Mouse (Mus musculus) neural tube, embryonic 15.5 days (tissue): Measurements from ENCODE around the gene Grwd1. TPM values are rescaled to one million over a fixed set of nuclear protein-coding genes. Genes with fewer than 3 reads are reported as not detected.

Source experiments
- ATAC-seq: fragments of 200-750 bp; cut with Nextera tagmentation; 2 replicates; pipeline ENCODE4 v1.8.0; 2017; ENCODE audit warnings: mild to moderate bottlenecking, moderate TSS enrichment, moderate library complexity; ENCODE audit not compliant: low FRiP score
- H3K27ac ChIP-seq: fragments of 300-500 bp; sonication (generic); replicated peaks from 2 replicates; pipeline ENCODE4 v1.5.1; 2015; ENCODE audit warnings: mild to moderate bottlenecking, inconsistent platforms
- H3K27me3 ChIP-seq: fragments of 300-500 bp; sonication (generic); replicated peaks from 2 replicates; pipeline ENCODE4 v1.6.1; 2015; ENCODE audit warnings: inconsistent platforms
- H3K36me3 ChIP-seq: fragments of 300-500 bp; sonication (generic); 2 replicates; pipeline ENCODE4 v1.6.1; 2015; ENCODE audit warnings: inconsistent platforms
- H3K4me1 ChIP-seq: fragments of 300-500 bp; sonication (generic); 2 replicates; pipeline ENCODE4 v1.6.1; 2015; ENCODE audit warnings: inconsistent platforms
- H3K4me2 ChIP-seq: fragments of 300-500 bp; sonication (generic); 2 replicates; pipeline ENCODE4 v1.6.1; 2015; ENCODE audit warnings: inconsistent platforms, mild to moderate bottlenecking, moderate library complexity
- H3K4me3 ChIP-seq: fragments of 300-500 bp; sonication (generic); replicated peaks from 2 replicates; pipeline ENCODE4 v1.5.1; 2015; ENCODE audit warnings: mild to moderate bottlenecking, inconsistent platforms
- H3K9ac ChIP-seq: fragments of 300-500 bp; sonication (generic); replicated peaks from 2 replicates; pipeline ENCODE4 v1.6.1; 2015; ENCODE audit warnings: mild to moderate bottlenecking, inconsistent platforms
- H3K9me3 ChIP-seq: fragments of 300-500 bp; sonication (generic); replicated peaks from 2 replicates; pipeline ENCODE4 v1.6.1; 2016; ENCODE audit warnings: inconsistent platforms
- WGBS: fragments of 180-500 bp; shearing (Covaris S2); methylation state at CpG from one replicate; pipeline ENCODE4 v1.1.7; 2015; ENCODE audit warnings: mixed read lengths; 5-methylcytosine and 5-hydroxymethylcytosine counted together
- polyA plus RNA-seq: library from polyadenylated mRNA; unstranded; fragments of >200 nt; fragmentation: Nextera tagmentation; extraction: Ambion mirVana; gene quantifications from 2 replicates; pipeline ENCODE4 v1.2.1, GENCODE M21; 2015

Grwd1 gene
- polyA plus RNA-seq, 1 experiment from 2014 or later, result 40.7 TPM

DNA sequence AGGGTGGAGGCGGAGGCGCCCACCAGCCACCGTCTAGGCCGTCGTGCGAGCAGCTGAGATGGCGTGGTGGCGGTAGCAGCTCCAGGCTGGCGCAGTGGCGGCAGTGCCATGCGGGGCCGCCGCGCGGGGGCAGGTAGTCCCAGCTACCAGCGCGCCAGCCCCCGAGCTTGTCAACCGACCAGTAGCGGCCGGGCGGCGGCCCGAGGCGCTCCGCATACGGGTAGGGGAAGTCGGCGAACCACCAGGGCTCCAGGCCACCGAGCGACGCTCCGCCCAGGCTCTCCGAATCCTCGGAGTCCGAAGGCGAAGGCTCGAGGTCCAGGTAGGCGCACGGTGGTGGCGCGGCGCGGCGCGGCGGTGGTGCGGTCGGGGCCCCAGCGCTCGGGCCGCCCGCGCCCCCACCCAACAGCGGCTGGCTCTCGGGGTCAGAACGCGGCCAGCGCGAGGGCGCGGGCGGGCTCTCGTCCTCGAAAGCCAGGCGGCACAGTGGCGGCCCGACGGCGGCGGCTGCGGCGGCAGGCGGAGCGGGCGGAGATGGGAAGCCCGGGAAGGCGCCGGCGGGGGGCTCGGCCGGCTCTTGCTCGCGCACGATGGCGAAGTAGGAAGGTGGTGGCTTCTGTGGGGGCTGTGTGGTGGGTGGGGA, 2.5 kb upstream of the Grwd1 start:
- 2% methylated on average over 65 of the region's 86 CpGs for WGBS
- Histone ChIP-seq H3K4me2 (peak overlapping the region; percentile 53), H3K4me3 (peak overlapping the region; percentile 35), H3K9me3 (no peaks in the 10 kb centered on the region), H3K36me3 (peaks cover 10% of the 10 kb centered on the region; the same call in 1 of the 2 replicates), H3K27ac (no peak overlapping the region), H3K27me3 (peaks cover 63% of the 10 kb centered on the region), H3K4me1 (peaks cover 48% of the 10 kb centered on the region), H3K9ac (peak overlapping the region; percentile 30; the same call in 1 of the 2 replicates)
- ATAC-seq, result no peak

DNA sequence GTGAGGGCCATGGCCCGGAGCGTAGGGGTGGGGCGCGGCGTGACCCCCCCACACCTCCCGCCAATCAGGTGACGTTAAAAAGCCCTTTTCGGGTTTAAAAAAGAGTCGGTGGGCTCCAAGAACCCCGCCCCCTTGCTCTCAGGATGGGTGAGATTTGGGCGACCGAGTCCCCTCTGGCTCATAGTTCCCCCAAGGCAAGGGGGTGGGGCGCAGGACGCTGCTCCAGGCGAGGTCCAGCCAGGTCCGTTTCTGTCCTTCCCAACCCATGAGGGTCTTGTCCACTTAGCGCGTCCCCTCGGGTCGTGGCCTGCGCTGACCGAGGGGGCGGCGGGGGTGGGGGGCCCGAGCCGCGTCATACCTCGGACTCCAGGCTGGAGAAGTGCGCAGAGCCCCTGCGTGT, 1.7 kb upstream of the Grwd1 start:
- ATAC-seq, result no peak
- Histone ChIP-seq H3K4me2 (peak overlapping the region; percentile 53), H3K27me3 (peaks cover 57% of the 10 kb centered on the region), H3K4me1 (peaks cover 48% of the 10 kb centered on the region), H3K36me3 (peaks cover 18% of the 10 kb centered on the region), H3K9ac (no peak overlapping the region), H3K4me3 (peak overlapping the region; percentile 35), H3K9me3 (no peaks in the 10 kb centered on the region), H3K27ac (no peak overlapping the region)
- 8% methylated on average over 30 of the region's 30 CpGs for WGBS

DNA sequence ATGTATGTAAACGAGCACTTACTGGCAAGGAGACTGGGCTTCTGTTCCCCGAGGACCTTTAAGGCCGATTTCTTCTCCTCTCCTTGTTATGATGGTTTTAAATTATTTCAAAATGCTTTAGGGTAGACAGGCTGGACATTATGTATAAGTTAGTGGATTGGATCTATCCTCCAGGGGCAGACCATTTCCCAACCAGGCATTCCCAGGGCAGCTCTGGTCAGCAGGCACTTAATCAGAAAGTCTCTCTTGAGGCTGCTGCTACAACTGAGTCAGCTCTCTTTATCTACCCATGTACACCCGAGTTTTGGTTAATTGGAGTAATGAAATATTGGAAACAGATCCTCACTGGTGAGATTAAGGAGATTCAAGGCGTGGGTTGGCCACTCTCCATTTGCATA, 383 bp upstream of the Grwd1 start:
- WGBS, result 12% methylated on average over 5 of the region's 5 CpGs
- H3K9me3 ChIP-seq, result no peaks in the 10 kb centered on the region

DNA sequence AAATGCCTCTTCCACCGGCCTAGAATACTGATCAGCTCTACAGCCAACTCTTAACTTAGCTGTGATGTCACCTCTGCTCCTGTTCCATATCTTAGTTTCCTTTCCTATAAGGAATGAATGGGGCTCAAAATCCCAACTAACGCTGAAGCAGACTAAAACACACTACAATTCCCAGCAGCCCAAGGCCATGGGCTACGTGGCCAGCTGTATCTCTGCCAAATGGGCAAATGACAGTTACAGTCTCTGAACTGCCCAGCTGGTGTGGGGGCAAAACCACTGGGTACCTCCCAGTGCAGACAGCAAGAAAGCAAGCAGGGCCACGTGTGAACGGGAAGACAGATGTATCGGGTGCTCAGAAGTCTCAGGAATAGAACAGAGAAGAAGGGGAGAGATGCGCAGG, 4.1 kb downstream of the Grwd1 start:
- no peak for ATAC-seq
- H3K27ac ChIP-seq, result no peak overlapping the region
- 93% methylated on average over 7 of the region's 7 CpGs for WGBS

More for the DNA sequence above, 383 bp upstream of the Grwd1 start:
- Histone ChIP-seq H3K4me2 (peak overlapping the region; percentile 88), H3K27me3 (peaks cover 45% of the 10 kb centered on the region), H3K9ac (peak overlapping the region; percentile 59), H3K4me1 (peaks cover 48% of the 10 kb centered on the region), H3K4me3 (peak overlapping the region; percentile 81), H3K27ac (peak overlapping the region; percentile 94), H3K36me3 (peaks cover 31% of the 10 kb centered on the region)
- peak; percentile 28 for ATAC-seq

DNA sequence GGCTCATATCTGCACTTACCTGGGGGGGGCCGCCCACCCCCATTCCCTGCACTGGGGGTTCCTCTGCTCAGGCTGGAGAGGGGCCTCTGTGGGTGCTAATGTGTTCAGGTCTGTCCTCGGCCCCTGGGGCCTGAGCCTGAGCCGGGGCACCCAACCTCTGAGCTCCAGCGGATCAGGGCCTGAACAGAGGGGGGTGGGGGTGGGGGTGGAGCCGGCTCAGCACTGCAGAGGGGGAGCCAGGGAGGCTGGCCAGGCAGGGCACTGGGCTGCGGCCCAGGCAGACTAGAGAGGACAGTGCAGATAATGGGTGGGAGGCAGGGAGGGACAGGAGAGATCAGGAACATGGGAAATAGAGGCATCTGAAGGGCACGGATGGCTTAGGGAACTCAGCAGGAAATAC, 6.1 kb downstream of the Grwd1 start, which contains the start of gene Kcnj14:
Gene Kcnj14, minus strand, starts transcription at position 185 of the 400 bp plus-strand sequence.
- Histone ChIP-seq H3K27ac (no peak within 1 kb of the TSS), H3K36me3 (peaks cover 60% of the 10 kb centered on the region), H3K4me1 (peaks cover 7% of the 10 kb centered on the region), H3K27me3 (no peaks in the 10 kb centered on the region), H3K4me2 (no peak within 1 kb of the TSS), H3K9me3 (no peaks in the 10 kb centered on the region), H3K4me3 (no peak within 1 kb of the TSS), H3K9ac (no peak within 1 kb of the TSS)
- WGBS, result 78% methylated on average over 7 of the region's 7 CpGs
- no peak for ATAC-seq

More for the DNA sequence above, 4.1 kb downstream of the Grwd1 start:
- Histone ChIP-seq H3K4me2 (no peak overlapping the region), H3K9ac (no peak overlapping the region), H3K36me3 (peaks cover 60% of the 10 kb centered on the region), H3K9me3 (no peaks in the 10 kb centered on the region), H3K27me3 (peaks cover under 1% of the 10 kb centered on the region; the same call in 1 of the 2 replicates), H3K4me3 (no peak overlapping the region), H3K4me1 (peaks cover 23% of the 10 kb centered on the region)

DNA sequence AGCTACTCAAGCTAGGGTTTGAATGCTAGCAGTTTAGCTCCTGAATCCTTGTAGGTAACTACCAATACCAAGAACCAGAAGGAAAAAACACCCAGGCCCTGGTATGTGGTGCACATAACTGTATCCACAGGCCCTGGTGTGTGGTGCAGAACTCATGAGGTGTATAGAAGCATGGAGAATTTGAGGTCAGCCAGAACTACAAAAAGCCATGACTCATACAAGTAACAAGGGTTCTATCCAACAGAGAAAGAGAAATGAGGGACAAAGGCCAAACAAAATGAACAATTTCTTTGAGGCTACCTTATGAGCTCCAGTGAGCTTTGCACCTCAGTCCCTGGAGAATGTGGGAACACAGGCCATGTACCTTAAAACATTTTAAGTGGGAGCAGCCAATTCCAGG, 9.8 kb downstream of the Grwd1 start:
- H3K27me3 ChIP-seq, result no peaks in the 10 kb centered on the region
- no peak for ATAC-seq
- H3K4me2 ChIP-seq, result no peak overlapping the region
- H3K4me3 ChIP-seq, result no peak overlapping the region
- peaks cover 26% of the 10 kb centered on the region for H3K36me3 ChIP-seq
- H3K27ac ChIP-seq, result no peak overlapping the region
- peaks cover 2% of the 10 kb centered on the region for H3K4me1 ChIP-seq
- H3K9me3 ChIP-seq, result no peaks in the 10 kb centered on the region
- no peak overlapping the region for H3K9ac ChIP-seq

DNA sequence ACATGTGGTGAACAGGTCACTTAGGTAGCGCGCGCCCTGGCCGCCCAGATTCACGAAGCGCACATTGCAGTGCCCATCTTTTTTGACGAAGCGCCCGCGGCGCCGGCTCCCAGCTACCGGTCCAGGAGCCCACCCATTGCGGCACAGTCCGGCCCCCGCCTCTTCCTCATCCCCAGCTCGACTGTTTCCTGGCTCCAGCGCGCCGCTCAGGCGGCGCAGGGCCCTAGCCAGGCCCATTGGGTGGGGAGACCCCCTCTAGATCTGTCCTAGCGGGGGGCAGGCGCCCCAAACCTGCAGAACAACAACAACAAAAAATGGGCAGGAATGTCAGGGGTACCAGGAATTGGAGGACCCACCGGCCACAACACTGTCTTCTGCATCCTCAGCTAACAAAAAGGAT, 10.9 kb downstream of the Grwd1 start:
- Histone ChIP-seq H3K27me3 (no peaks in the 10 kb centered on the region), H3K27ac (no peak overlapping the region), H3K36me3 (peaks cover 15% of the 10 kb centered on the region), H3K4me3 (no peak overlapping the region), H3K4me2 (peak overlapping the region; percentile 36), H3K4me1 (peaks cover 12% of the 10 kb centered on the region), H3K9ac (no peak overlapping the region), H3K9me3 (no peaks in the 10 kb centered on the region)
- WGBS, result 15% methylated on average over 25 of the region's 25 CpGs
- no peak for ATAC-seq

DNA sequence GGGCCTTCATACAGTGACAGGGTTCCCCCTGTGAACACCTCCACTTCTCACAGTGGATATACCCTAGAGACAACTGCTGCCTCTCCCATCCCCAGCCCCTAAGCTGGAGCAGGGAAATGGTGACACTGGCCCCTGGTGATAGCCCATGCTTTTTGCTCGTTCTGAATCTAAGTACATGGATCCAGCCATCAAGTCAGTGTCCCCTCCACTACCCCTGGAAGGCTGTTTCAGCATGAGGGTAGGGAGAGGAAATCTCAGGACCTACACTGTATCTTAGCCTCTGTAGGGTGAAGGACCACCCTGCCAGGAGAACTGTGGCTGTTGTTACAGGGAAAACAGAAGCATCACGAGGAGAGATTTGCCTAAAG, 14.8 kb downstream of the Grwd1 start:
- no peak overlapping the region for H3K9ac ChIP-seq
- H3K4me2 ChIP-seq, result no peak overlapping the region
- no peaks in the 10 kb centered on the region for H3K9me3 ChIP-seq
- H3K36me3 ChIP-seq, result peaks cover 16% of the 10 kb centered on the region
- no peak for ATAC-seq
- H3K27ac ChIP-seq, result no peak overlapping the region; the same call in 1 of the 2 replicates
- no peaks in the 10 kb centered on the region for H3K27me3 ChIP-seq
- no peak overlapping the region for H3K4me3 ChIP-seq
- H3K4me1 ChIP-seq, result peaks cover 35% of the 10 kb centered on the region
- 74% methylated on average over 2 of the region's 2 CpGs for WGBS

DNA sequence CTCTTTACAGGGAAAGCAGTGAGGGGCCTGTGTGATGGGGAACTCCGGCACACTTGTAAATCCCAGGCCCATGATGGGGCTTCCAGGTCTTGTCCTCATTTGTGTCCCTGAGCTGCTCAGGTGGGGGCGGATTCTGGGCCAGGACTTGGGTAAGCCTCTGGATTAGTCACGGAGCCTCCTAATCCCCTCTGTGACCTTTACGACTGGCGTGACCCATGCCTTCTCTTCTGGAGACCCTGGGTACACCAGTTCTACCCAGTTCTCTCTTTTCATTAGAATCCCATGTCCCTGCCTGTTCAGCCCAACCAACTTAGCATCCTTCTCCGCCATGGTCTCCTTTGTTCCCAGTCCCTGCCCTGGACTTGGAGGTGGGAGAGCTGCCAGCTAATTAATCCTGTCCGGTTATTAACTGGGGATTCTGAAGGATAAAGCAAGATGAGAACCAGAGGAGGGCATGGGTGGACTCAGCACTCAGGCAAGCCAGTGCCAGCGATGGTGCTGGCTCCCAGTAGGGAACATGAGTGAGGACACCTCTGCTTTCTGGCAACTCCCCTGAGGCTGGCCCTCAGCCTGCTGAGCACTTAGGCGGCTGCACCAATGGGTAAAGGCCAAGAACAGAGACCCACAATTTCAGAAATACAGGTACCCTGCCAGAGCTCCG, 15.3 kb downstream of the Grwd1 start:
- Histone ChIP-seq H3K9ac (peak overlapping the region; percentile 34; the same call in 1 of the 2 replicates), H3K36me3 (peaks cover 21% of the 10 kb centered on the region), H3K4me2 (peak overlapping the region; percentile 61), H3K27ac (peak overlapping the region; percentile 100), H3K27me3 (no peaks in the 10 kb centered on the region), H3K9me3 (no peaks in the 10 kb centered on the region), H3K4me3 (peak overlapping the region; percentile 39; the same call in 1 of the 2 replicates), H3K4me1 (peaks cover 35% of the 10 kb centered on the region)
- 48% methylated on average over 10 of the region's 10 CpGs for WGBS
- ATAC-seq, result no peak

DNA sequence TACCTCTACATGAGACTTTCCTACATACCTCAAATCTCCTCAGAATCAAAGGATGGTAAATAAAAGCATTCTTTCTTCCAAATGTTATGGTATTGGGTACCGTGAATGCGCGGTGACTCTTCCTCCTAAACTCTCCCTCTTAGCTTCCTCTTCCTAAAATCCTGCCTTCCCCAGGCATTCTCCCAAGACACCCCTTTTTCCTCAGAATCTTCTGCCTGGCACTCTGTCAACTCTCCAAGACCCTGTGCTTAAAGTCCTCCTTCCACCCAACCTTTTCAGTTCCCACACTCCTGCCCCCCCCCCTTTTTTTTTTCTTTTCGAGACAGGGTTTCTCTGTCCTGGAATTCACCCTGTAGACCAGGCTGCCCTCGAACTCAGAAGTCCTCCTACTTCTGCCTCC, 15.9 kb downstream of the Grwd1 start:
- Histone ChIP-seq H3K36me3 (peaks cover 27% of the 10 kb centered on the region), H3K4me1 (peaks cover 35% of the 10 kb centered on the region), H3K27me3 (no peaks in the 10 kb centered on the region), H3K4me2 (peak overlapping the region; percentile 61), H3K9me3 (no peaks in the 10 kb centered on the region), H3K27ac (peak overlapping the region; percentile 100), H3K9ac (peak overlapping the region; percentile 34; the same call in 1 of the 2 replicates), H3K4me3 (peak overlapping the region; percentile 39)
- peak; percentile 1; the same call in 1 of the 2 replicates for ATAC-seq
- 2% methylated on average over 5 of the region's 5 CpGs for WGBS

DNA sequence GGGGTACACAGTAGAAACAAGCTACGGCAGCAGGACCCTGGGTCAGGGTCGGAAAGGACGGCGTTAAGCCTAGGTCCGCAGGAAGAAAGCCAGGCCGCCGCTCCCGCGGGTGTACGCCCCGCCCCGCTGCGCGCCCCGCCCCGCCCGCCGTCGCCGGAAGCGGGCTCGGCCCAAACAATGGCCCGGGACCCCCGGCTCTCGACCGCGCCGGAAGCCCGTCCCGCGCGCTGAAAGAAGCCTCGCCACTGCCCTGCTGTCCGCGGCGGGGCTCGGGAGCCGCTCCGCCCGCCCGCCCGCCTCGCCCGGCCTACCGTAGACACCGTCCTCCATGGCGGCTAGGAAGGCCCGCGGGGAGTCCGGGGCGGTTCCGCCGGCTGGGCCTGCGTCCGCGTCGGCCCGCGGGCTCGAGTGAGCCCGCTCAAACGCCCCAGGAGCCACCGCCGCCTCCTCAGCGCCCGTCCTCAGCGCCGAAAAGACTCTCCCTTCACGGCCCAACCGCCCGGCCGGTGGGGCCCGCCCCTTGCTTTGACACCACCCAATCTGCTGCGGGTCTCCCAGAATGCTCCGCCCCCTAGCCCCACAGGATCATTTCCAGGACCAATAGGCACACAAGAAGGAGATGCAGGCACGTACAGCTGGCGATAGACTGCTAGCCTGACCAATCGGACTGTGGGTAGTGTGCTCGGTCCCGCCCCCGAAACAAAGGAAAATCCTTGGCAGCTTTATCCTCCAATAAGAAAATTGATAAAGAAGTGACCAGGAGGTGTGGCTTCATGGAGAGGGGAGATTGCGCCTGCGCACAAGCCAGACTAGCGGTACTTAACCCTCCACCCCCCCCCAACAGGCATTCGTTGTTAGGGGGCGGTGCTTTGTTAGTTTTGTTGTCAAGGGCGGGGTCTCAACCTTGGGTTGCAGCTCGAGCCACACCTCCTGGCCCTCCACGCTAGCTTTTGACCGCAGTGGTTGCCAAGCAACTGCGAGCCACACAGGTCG, 16.7 kb downstream of the Grwd1 start, which contains the start of gene Cyth2:
Gene Cyth2, minus strand, starts transcription at position 795 of the 993 bp plus-strand sequence.
- H3K4me2 ChIP-seq, result peak within 1 kb of the TSS; percentile 80
- H3K27ac ChIP-seq, result peak within 1 kb of the TSS; percentile 100
- no peaks in the 10 kb centered on the region for H3K9me3 ChIP-seq
- WGBS, result under 1% methylated on average over 65 of the region's 92 CpGs
- H3K4me1 ChIP-seq, result peaks cover 39% of the 10 kb centered on the region
- H3K36me3 ChIP-seq, result peaks cover 35% of the 10 kb centered on the region
- H3K9ac ChIP-seq, result peak within 1 kb of the TSS; percentile 100
- H3K27me3 ChIP-seq, result no peaks in the 10 kb centered on the region
- peak; percentile 99 for ATAC-seq
- peak within 1 kb of the TSS; percentile 93 for H3K4me3 ChIP-seq
